Mouse (Mus musculus) stomach, postnatal 0 days (tissue): ENCODE data around the gene Abhd16a.

Source experiments
- CTCF ChIP-seq: IDR thresholded peaks from 2 replicates; pipeline ENCODE4 v1.5.1; 2016; ENCODE audit warnings: antibody characterized with exemption, low read depth, mild to moderate bottlenecking, moderate library complexity
- EP300 ChIP-seq: optimal IDR thresholded peaks from 2 replicates; pipeline ENCODE3; 2016; ENCODE audit warnings: antibody characterized with exemption

DNA sequence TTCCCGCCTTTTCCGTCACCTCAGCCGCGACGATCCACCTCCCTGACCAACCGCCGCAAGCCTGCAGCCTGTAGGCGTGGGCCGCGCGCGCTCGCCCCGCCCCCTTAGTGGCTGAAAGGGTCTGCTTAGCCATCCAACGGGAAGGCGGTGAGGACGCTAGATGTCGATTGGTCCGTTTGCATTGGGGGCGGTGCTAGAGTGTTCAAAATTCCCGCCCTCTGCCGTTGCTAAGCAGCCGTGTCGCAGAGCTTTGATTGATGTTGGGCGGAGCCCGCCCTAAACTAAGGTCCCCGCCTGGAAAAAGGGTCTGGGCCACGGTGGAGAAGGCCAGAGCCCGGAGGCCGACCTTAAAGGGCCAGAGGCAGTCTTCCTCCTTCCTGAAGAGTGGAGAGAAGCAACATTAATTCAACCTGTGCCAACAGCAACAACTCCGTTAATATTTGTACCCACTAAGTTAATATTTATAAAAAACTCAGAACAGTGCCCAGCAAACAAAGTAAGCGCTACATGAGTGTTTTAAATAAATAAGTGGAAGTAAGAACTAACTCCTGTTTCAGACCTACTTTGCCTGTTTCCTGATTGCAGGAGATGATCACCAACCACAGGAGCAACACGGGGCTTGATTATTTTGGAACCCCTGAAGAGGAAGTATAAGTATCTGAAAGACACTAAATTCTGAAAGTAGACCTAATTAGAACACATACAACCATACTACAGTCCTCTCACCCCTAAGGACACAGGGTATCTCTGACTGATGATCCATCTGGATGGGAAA is 42.2 kb upstream of the Abhd16a start, which contains the start of gene Msh5:
- TF ChIP-seq CTCF (no peak), EP300 (no peak)
